Mouse (Mus musculus) G1E (cell line): Measurements from ENCODE around the gene Slc22a14.

Experiments
- CTCF ChIP-seq: IDR thresholded peaks from 2 replicates; pipeline ENCODE4 v1.5.1; 2012; ENCODE audit warnings: low read depth, low read length, inconsistent platforms, mixed read lengths
- GATA1 ChIP-seq: IDR thresholded peaks from 2 replicates; pipeline ENCODE4 v1.6.1; 2012; ENCODE audit warnings: borderline replicate concordance, low read length, inconsistent platforms, mixed read lengths
- GATA2 ChIP-seq: IDR thresholded peaks from 2 replicates; pipeline ENCODE4 v1.6.1; 2012; ENCODE audit warnings: low read depth, low read length, inconsistent platforms, borderline replicate concordance
- POLR2AphosphoS5 ChIP-seq: IDR thresholded peaks from 2 replicates; pipeline ENCODE4 v1.6.1; 2012; ENCODE audit warnings: low read depth, low read length, inconsistent platforms; ENCODE audit not compliant: insufficient replicate concordance
- TAL1 ChIP-seq: conservative IDR thresholded peaks from 2 replicates; pipeline ENCODE4 v1.6.1; 2012; ENCODE audit warnings: low read depth, low read length, inconsistent platforms, mixed read lengths

DNA sequence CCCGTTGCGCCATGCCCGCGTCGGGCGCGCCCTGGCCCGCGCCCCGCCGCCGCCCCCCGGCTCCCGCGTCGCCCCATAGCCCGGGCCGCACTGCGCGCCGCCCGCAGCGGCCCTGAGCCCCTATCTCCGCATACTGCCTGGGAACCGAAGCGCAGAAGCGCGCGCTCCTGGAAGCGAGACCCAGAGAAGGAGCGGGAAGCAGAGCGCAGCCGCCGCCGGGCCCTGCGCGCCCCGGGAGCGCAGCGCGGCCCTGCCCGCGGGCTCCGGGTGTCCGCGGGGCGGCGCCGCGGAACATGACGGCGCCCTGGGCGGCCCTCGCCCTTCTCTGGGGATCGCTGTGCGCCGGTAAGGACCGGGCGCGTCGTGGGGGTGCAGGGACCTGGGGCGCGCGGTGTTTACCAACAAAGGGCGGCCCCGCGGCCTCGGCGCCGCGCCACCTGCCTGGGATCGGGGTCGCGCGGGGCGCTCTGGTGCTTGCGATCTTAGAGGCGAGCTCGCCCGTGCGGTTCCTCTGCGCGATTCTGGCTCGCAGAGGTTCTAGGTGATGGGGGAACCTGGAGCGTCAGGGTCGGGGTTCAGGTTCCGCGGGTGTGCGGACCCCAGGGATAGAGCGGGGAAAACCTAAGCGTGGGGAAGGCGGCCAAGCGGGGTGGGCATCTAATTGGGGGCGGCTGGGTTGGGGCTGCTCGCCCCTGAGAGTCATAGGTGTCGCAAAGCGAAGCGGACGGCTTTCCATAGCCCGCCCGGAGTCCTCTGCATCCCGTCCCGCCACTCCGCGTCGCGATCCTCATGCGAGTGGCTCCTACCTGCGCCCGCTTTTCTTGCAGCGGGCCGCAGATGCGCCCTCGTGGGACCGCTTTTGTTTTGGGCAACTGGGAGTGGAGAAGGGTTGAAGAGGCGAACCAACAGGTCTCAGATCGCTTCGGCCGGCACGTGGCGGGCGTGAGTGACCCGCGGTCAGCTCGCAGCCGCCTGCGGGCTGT, 37.2 kb upstream of the Slc22a14 start:
- TF ChIP-seq CTCF (no peak), POLR2AphosphoS5 (no peak), TAL1 (no peak), GATA1 (no peak), GATA2 (no peak)
